Mouse (Mus musculus) small intestine, adult 2 months (tissue): ENCODE measurements around the gene Zmynd8. TPM values are rescaled to one million over a fixed set of nuclear protein-coding genes. Genes with fewer than 3 reads are reported as not detected.

Experiments used
- H3K27ac ChIP-seq: fragments of 200-500 bp; 2 replicates; pipeline ENCODE4 v1.5.1; 2012; ENCODE audit warnings: low read depth, low read length, control low read depth, inconsistent platforms; ENCODE audit not compliant: insufficient read depth
- H3K27me3 ChIP-seq: fragments of 200-500 bp; 2 replicates; pipeline ENCODE4 v1.6.1; 2012; ENCODE audit warnings: mild to moderate bottlenecking, moderate library complexity, low read length, inconsistent platforms; ENCODE audit not compliant: control insufficient read depth, insufficient read depth
- H3K36me3 ChIP-seq: fragments of 200-500 bp; 2 replicates; pipeline ENCODE4 v1.6.1; 2012; ENCODE audit warnings: mild to moderate bottlenecking, low read length, control low read depth, inconsistent platforms; ENCODE audit not compliant: control insufficient read depth, insufficient read depth
- H3K4me1 ChIP-seq: fragments of 200-500 bp; 2 replicates; pipeline ENCODE4 v1.6.1; 2012; ENCODE audit warnings: low read length, inconsistent platforms, mixed read lengths; ENCODE audit not compliant: control insufficient read depth, insufficient read depth, insufficient read length
- H3K4me3 ChIP-seq: fragments of 200-500 bp; 2 replicates; pipeline ENCODE4 v1.5.1; 2012; ENCODE audit warnings: low read depth, mild to moderate bottlenecking, control low read depth, inconsistent platforms, low read length, moderate library complexity
- CTCF ChIP-seq: fragments of 200-500 bp; IDR thresholded peaks from 2 replicates; pipeline ENCODE4 v1.5.1; 2012; ENCODE audit warnings: low read depth, mild to moderate bottlenecking, control low read depth, inconsistent platforms, low read length, moderate library complexity, mixed read lengths; ENCODE audit not compliant: insufficient replicate concordance, insufficient read length; ENCODE audit errors: extremely low read depth
- POLR2A ChIP-seq: fragments of 200-500 bp; IDR thresholded peaks from 2 replicates; pipeline ENCODE4 v1.6.1; 2012; ENCODE audit warnings: low read depth, mild to moderate bottlenecking, control low read depth, inconsistent platforms, low read length, moderate library complexity
- WGBS: fragments of 180-500 bp; shearing (Covaris S2); methylation state at CpG from one replicate; pipeline ENCODE4 v1.1.7; 2018; 5-methylcytosine and 5-hydroxymethylcytosine counted together
- polyA plus RNA-seq: library from polyadenylated mRNA; depleted of rRNA; stranded (reverse); fragments of >200 nt; gene quantifications from 2 replicates; pipeline ENCODE4 v1.2.3, GENCODE M21; 2012

Gene Zmynd8
- polyA plus RNA-seq, 1 experiment: 17.4 TPM

GRCm38 (mm10) chr2:165842241-165842640 is 56.6 kb downstream of the Zmynd8 start:
- 95% methylated on average over 10 of the region's 10 CpGs for WGBS
- Histone ChIP-seq H3K27me3 (no peaks in the 10 kb centered on the region), H3K27ac (no peak overlapping the region), H3K4me1 (no peaks in the 10 kb centered on the region), H3K4me3 (no peak overlapping the region), H3K36me3 (peaks cover 88% of the 10 kb centered on the region)
- no peak for TF ChIP-seq POLR2A
- no peak for TF ChIP-seq CTCF

- Histone ChIP-seq H3K4me3 (no peak overlapping the region), H3K27me3 (no peaks in the 10 kb centered on the region), H3K36me3 (peaks cover 88% of the 10 kb centered on the region), H3K4me1 (no peaks in the 10 kb centered on the region), H3K27ac (no peak overlapping the region)
- 82% methylated on average over 6 of the region's 6 CpGs for WGBS
- no peak for TF ChIP-seq POLR2A
- no peak for TF ChIP-seq CTCF
These were observed 57.0 kb downstream of the Zmynd8 start for GRCm38 (mm10) chr2:165841805-165842204.

DNA sequence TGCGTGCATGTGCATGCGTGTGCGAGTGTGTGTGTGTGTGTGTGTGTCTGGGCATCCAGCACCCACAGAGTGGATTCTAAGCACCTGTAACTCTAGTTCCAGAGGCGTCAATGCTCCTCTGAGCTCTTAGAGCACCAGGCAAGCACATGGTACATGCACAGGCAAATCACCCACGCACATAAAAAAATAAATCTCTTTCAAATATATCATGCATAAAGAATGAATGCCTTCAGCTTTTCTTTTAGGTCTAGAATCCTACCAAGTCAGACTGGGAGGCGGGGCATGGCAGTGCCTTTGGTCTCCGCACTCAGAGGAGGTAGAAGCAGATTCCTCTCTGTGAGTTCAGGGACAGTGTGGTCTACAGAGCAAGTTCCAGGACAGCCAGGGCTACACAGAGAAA is 58.0 kb downstream of the Zmynd8 start:
- Histone ChIP-seq H3K27me3 (no peaks in the 10 kb centered on the region), H3K27ac (no peak overlapping the region), H3K36me3 (peaks cover 88% of the 10 kb centered on the region), H3K4me3 (no peak overlapping the region), H3K4me1 (no peaks in the 10 kb centered on the region)
- no peak for TF ChIP-seq CTCF
- TF ChIP-seq POLR2A: no peak
- WGBS: 96% methylated on average over 7 of the region's 7 CpGs

GRCm38 (mm10) chr2:165839317-165839652 is 59.5 kb downstream of the Zmynd8 start:
- TF ChIP-seq CTCF: no peak
- TF ChIP-seq POLR2A: no peak
- H3K27me3 ChIP-seq: no peaks in the 10 kb centered on the region
- no peak overlapping the region for H3K27ac ChIP-seq
- no peaks in the 10 kb centered on the region for H3K4me1 ChIP-seq
- WGBS: 38% methylated on average over 2 of the region's 2 CpGs
- peaks cover 88% of the 10 kb centered on the region for H3K36me3 ChIP-seq
- H3K4me3 ChIP-seq: no peak overlapping the region

DNA sequence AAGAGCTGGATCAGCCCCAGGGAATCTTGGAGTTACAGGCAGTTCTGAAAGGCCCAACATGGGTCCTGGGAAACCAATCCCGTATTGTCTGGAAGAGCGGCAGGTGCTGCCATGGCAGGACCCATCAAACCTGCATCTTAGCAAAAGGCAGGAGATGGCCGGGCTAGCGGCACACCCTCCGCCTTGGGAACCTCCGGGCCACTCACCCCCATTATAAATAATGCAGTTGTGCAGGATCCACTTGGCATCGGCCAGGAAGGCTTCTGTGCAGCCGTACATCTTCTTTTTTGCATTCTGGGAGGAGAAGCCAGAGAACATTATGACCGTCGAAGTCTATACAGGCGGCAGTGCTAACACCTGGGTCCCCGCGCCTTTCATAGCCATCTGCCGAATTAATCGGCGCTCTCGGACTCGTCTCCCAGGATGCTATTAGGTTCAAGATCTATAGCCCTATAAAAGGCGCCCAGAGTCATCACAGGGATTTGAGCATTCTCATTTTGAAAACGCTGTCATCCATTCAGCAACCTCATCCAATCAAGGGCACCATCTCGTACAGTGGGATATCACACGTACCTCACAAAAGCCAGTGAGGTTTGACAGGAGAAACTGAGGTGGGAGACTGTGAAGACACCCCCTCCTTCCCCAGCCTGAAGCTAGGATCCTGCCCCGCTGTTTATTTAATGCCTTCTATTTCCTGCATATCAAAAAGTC is 60.1 kb downstream of the Zmynd8 start:
- H3K27ac ChIP-seq: no peak overlapping the region
- H3K27me3 ChIP-seq: no peaks in the 10 kb centered on the region
- H3K4me1 ChIP-seq: no peaks in the 10 kb centered on the region
- TF ChIP-seq POLR2A (no peak), CTCF (no peak)
- peaks cover 89% of the 10 kb centered on the region for H3K36me3 ChIP-seq
- no peak overlapping the region for H3K4me3 ChIP-seq
- 90% methylated on average over 23 of the region's 23 CpGs for WGBS

- Histone ChIP-seq H3K4me1 (no peaks in the 10 kb centered on the region), H3K27ac (no peak overlapping the region), H3K27me3 (no peaks in the 10 kb centered on the region), H3K36me3 (peaks cover 87% of the 10 kb centered on the region), H3K4me3 (no peak overlapping the region)
- 85% methylated on average over 13 of the region's 13 CpGs for WGBS
- TF ChIP-seq POLR2A (no peak), CTCF (no peak)
These were observed 64.2 kb downstream of the Zmynd8 start for GRCm38 (mm10) chr2:165834601-165835000.

DNA sequence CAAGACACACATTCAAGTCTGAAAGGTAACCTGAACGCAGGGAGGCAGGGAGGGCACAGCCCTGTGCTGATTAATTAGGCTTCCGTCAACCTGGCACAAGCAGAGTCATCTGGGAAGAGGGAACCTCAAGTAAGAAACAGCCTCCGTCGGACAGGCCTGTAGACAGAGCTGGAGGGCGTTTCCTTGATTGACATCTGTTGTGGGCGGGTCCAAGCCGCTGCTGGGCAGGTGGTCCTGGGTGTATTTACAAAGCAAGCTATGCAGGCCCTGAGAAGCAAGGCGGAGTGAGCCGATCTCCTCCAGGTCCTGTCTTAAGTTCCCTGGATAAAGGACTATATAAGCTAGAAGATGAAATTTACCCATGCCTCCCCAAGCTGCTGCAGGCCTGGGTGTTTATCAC is 65.3 kb downstream of the Zmynd8 start:
- Histone ChIP-seq H3K36me3 (peaks cover 80% of the 10 kb centered on the region), H3K27ac (no peak overlapping the region), H3K27me3 (no peaks in the 10 kb centered on the region), H3K4me1 (no peaks in the 10 kb centered on the region), H3K4me3 (no peak overlapping the region)
- 77% methylated on average over 9 of the region's 9 CpGs for WGBS
- TF ChIP-seq POLR2A: no peak
- no peak for TF ChIP-seq CTCF
